Mouse (Mus musculus): Measurements from ENCODE around the gene Pcsk1n. TPM values are rescaled to one million over a fixed set of nuclear protein-coding genes. Genes with fewer than 3 reads are reported as not detected.
"Not testable (repeated sequence)": the region's sequence is repeated elsewhere in the genome, so short reads cannot be mapped to it uniquely, and the experiment has no call there.

Gene Pcsk1n
- 10 to 100 TPM; 48.9 to 64.9 TPM for total RNA-seq (2021)
- long read RNA-seq, experiment 1, transcript Pcsk1n-201 (3 exons, 2,193 nt) = major isoform, 74 of 77 reads
- long read RNA-seq, experiment 1, partial matches to known transcripts = 0 of 77 reads
- long read RNA-seq, experiment 1, other reads (novel, unspliced or antisense) = 3 of 77 reads
- long read RNA-seq, experiment 2, transcript Pcsk1n-201 (3 exons, 2,193 nt) = major isoform, 123 of 142 reads
- long read RNA-seq, experiment 2, partial matches to known transcripts = 17 of 142 reads
- long read RNA-seq, experiment 2, other reads (novel, unspliced or antisense) = 2 of 142 reads

DNA sequence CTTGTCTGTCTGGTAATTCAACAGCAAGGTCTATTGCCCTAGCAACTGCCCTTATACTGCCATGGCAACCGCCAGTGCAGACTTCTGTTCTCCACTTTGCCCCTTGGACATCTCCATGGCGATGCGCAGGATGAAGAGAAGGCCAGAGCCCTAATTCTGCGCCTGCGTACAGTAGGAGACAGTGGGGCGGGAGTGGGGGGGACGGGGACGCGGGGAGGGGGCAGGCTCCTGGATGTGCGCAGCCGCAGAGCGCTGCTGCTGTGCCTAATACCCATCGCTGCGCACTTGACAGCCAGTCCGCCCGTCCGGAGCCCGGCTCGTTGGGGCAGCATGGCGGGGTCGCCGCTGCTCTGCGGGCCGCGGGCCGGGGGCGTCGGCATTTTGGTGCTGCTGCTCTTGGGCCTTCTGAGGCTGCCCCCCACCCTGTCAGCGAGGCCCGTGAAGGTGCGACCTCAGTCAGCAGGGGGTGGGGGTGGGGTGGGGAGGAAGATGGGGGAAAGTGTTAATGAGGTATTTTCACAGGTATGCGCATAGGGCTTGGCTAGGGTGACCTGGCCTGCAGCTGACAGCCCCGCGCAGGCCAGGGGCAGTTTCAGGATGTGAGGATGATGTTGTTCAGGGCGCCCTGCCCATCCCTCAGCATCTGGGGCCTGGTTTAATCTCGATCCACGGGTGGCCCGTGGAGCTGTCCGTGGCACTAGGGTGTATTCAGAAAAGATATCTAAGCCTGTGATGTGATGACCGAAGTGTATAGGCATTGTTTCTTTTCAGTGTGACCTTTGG is at the start of gene Pcsk1n:
Gene Pcsk1n (plus strand): TSS at position 222 of the 783 bp plus-strand sequence.
- no peak for DNase-seq (ENCODE audit: low spot score in 2 of 2)

DNA sequence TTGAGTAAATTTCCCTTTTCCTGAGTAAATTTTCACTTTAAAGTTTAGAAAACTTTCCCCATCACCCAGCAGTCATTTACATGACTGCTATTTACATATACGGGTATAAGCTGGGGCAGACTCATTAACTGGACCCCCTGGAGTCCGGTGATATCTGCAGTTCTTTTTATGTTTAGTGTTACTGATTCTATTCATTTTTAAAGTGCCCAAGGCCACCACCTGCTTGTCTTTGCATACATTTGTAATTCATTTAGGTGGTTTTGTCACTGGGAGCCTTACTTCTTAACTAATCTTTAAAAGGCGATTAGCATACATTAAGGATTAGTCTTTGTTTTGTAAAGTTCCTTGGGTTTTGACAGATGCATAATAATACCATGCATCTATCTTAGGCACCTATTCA is 49.8 kb upstream of the Pcsk1n start:
- DNase-seq (ENCODE audit: low spot score in 2 of 2) = no peak

DNA sequence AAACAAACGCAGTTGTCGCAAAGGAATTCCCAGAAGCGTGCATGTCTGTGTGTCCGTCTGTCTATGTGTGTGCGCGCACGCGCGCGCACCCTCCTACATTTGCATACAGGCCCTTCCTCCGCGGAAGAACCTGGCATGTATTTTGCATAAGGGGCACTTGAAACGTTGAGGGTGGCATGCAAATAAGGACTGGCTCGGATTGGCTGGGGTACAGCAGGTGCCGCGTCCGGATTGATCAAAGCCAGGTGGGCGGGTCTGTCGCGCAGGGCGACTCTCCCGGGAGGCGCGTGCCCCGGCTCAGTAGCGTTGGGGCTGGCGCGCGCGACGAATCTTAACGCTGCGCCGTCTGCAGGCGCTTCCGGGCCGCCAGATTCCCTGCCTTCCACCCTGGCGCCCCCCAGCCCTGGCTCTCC is 41.6 kb upstream of the Pcsk1n start, which contains the start of gene Pim2:
Gene Pim2 (plus strand): TSS at position 256 of the 413 bp plus-strand sequence.
- DNase-seq (ENCODE audit: low spot score in 2 of 2) = peak; percentile 63 to 71

DNA sequence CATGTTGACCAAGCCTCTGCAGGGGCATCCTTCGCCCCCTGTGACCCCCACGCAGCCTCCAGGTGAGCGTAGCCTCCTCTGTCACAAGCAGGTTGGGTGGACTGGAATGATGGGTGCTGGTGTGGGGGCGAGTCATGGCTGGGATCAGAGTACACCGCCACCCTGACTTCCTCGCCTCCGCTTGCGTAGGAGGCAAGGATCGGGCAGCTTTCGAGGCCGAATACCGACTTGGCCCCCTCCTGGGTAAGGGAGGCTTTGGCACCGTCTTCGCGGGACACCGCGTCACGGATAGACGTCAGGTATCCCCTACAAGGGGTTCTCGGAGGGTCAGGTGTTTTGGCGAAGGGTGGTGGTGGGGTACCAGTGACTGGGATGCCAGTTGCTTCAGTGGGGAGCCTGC is 41.1 kb upstream of the Pcsk1n start:
- DNase-seq (ENCODE audit: low spot score in 2 of 2) = peak in 1 of 2 experiments; percentile 17

DNA sequence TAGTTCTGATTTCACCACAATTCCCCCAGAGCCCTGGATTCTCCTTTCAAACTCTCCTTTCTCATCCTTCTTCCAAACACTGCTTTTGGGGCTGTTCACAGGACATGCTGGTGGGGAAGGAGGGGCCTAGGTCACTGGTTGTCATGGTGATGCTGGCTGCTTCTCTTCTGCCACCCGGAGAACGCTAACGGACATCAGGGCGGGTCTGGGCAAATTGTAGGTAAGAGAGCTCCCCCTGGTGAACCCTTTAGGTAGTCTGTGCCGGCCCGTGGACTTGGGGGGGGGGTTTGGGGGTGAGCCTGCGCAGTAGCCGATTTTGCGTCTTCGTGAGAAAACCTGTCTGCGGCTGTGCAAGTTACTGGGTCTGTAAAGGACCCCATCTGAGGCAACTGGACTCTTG is 39.8 kb upstream of the Pcsk1n start:
- peak in 1 of 2 experiments; percentile 32 for DNase-seq (ENCODE audit: low spot score in 2 of 2)

DNA sequence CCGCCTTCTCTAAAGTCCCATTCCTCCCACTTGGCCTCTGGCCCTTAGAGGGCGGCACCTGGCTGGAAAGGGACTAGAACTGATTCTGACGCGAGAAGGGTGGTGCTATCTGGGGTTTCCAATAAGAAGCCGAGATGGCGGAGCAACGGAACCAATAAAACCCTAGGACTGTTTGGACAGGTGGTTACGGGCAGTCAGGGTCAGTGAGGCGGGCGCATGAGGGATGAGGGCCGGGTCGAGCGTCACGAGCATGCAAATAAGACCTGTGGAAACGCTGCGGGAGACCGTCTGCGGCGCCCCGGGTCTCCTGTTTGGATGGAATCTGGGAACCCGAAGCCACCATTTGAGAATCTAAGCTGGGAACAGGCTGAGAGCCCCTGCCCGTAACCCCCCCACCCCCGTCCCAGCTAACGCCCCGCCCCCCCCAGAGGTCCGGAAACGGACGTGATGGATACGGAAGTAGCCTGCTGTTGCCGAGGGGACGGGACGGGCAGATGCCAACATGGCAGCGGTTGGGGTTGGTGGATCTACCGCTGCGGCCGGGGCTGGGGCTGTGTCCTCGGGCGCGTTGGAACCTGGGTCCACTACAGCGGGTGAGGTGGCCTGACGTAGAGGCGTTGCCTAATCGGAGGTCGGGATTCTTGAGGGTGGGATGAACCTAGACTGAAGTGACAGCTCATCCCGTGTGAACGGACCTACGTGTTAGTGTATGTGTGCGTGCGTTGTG is 35.6 kb upstream of the Pcsk1n start, which contains the start of gene Slc35a2:
Gene Slc35a2 (plus strand): TSS at position 188 of the 727 bp plus-strand sequence.
- DNase-seq (ENCODE audit: low spot score in 2 of 2) = peak; percentile 59 to 68

DNA sequence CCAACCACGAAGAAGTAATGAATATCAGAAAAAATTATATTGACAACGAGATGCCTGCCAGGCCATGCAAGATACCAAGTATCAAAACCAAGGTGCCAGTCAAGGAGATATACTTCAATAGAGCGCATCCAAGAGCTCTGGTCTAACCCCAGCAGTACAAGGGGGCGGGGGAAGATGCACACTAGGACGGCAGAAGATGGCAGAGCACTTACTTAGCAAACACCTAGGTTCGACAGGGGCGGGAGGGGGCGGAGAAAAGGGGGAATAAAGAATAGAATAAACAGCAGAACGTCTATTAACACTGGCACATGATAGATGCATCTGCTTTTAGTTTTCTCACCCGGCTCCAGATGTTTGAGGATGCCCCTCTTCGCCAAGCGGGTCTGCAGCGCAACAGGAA is 21.4 kb upstream of the Pcsk1n start:
- no peak for DNase-seq (ENCODE audit: low spot score in 2 of 2)

DNA sequence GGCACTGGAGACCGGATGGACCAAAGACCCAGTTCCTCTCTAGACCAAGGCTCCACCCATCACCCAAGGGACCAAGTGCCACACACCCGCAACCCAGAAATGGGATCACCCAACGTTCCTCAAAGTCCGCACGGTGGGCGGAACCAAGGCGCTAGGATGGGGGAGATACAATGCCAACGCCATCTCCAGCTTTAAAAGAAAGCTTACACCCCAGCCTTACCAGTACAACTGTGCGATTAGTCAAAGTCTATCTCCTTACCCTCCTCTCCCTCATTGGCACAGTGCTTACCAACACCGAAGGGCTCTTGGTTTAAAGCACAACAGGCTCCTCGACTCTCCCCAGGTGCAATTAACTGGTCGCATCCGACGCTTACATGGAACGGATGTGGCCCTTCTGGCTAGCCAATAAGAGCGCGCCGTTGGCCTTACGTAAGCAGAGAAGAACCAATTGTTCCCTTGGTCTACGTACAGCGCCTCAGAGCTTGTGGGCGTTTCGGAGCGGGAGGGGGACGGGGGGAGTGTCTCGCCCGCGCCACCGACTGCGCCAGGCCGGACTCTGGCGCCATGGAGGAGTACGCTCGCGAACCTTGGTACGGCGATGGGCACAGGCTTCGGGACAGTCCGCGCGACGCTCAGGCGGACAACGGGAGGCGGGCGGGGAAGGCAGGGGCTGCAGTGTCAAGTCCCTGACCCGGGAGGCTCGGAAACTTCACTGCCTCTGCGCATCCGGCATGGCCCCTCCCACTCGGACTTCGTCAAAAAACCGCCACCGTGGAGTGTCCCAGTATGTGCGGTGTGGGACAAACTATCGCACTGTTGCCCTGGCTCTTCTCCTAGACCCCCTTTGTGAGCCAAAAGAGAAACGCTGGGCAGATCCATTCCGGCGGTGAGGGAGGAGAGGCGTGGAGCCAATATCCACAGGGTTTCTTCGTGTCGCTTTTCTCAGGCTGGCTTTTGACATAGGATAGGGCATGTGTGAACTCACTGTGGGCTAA is 20.4 kb upstream of the Pcsk1n start, which contains the start of the genes Pqbp1 and Timm17b:
Gene Pqbp1 (minus strand): TSS at position 390 of the 995 bp plus-strand sequence.
Gene Timm17b (plus strand): TSS at position 478 of the 995 bp plus-strand sequence.
- DNase-seq (ENCODE audit: low spot score in 2 of 2) = peak; percentile 67 to 68

DNA sequence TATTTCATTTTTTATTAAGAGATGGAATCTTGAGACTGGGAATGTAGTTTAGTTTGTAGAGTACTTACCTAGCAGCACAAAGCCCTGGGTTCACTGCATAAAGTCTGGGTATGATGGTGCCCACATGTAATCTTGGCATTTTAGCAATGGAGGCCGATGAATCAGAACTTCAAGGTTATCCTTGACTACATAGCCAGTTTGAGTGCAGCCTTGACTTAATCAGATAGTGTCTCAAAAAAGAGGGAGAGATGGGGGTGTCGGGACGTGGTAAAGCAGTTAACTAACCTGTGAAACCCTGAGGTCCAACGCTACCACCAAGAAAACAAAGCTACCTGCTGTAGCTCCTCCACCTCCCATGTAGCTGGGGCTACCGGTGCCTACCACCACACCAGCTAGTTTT is 15.2 kb upstream of the Pcsk1n start:
- DNase-seq (ENCODE audit: low spot score in 2 of 2) = no peak

DNA sequence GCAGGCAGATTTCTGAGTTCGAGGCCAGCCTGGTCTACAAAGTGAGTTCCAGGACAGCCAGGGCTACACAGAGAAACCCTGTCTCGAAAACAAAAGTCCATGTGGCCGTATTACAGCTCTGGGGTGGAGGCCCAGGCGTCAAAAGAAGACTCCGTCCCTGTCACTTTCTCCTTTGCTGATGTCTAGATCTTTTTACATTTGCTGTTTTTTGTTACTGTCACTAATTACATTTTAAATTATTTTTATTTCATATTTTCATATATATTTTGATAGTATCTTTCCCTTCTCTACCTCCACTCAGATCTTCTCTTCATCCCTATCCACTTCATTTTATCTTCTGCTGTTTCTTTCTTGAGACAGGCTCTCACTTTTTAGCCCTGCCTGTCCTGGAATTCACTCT is 11.9 kb upstream of the Pcsk1n start, which contains the start of gene Gm10491:
Gene Gm10491 (minus strand): TSS at position 101 of the 400 bp plus-strand sequence.
- no peak for DNase-seq (ENCODE audit: low spot score in 2 of 2)

DNA sequence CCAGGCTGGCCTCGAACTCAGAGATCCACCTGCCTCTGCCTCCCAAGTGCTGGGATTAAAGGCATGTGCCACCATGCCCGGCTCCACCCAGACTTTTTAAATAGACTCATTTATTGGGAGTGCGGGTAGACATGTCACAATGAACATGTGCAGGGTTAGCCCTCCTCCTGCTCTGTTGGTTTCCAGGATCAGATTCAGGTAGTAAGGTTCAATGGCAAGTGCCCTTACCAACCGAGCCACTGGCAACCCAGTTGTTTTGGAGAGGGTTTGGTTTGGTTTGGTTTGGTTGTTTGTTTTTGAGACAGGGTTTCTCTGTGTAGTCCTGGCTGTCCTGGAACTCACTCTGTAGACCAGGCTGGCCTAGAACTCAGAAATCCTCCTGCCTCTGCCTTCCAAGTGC is 10.4 kb upstream of the Pcsk1n start, which contains the start of gene Gm10490:
Gene Gm10490 (plus strand): TSS at position 301 of the 400 bp plus-strand sequence.
- not testable (repeated sequence) for DNase-seq (ENCODE audit: low spot score in 2 of 2)

DNA sequence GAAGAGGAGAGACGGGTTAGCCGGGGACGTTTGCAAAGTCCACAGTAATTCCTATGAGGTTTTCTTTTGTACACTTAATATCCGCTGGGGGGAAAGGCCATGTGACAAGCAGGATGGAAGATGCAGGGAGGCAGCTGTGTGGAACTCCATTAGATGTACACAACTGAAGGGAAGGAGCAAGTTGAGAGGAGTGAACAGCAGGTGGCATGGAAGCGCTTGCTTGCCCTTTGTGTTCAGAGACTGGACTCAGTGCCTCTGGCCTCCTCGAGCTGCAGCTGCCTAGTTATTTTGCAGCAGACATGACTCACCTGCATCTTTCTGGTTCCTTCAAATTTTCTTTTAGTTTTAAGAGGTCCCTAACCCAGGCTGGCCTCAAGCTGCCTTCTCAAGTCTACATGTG is 9.1 kb upstream of the Pcsk1n start:
- DNase-seq (ENCODE audit: low spot score in 2 of 2) = no peak

DNA sequence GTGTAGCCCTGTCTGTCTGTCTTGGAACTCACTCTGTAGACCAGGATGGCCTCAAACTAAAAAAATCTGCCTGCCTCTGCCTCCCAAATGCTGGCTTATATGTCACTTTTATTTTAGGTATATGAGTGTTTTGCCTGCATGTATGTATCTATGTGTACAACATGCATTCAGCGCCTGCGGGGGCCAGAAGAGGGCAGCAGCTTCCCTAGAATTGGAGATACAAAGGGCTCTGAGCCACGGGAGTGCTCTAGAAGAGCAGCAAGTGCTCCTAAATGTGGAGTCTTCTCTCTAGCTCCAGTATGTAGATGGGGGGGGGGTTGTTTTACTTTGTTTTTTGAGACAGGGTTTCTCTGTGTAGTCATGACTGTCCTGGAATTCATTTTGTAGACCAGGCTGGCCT is 4.0 kb upstream of the Pcsk1n start:
- DNase-seq (ENCODE audit: low spot score in 2 of 2) = not testable (repeated sequence)

DNA sequence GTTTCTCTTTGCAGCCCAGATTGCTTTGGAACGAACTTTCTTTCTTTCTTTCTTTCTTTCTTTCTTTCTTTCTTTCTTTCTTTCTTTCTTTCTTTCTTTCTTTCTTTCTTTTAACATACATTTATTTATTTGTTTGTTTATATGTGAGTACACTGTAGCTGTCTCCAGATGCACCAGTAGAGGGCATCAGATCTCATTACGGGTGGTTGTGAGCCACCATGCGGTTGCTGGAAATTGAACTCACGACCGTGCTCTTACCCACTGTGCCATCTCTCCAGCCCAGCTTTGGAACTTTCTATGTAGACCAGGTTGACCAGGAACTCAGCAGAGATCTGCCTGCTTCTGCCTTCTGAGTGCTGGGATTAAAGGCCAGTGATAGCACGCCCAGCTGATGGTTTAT is 1.7 kb upstream of the Pcsk1n start:
- DNase-seq (ENCODE audit: low spot score in 2 of 2) = not testable (repeated sequence)

DNA sequence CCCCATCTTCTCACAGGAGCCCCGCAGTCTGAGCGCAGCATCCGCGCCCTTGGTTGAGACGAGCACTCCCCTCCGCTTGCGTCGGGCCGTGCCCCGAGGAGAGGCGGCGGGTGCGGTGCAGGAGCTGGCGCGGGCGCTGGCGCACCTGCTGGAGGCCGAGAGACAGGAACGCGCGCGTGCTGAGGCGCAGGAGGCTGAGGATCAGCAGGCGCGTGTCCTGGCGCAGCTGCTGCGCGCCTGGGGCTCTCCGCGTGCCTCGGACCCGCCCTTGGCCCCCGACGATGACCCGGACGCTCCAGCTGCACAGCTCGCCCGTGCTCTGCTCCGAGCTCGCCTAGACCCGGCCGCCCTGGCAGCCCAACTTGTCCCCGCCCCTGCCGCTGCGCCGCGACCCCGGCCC is 2.4 kb downstream of the Pcsk1n start:
- no peak for DNase-seq (ENCODE audit: low spot score in 2 of 2)

DNA sequence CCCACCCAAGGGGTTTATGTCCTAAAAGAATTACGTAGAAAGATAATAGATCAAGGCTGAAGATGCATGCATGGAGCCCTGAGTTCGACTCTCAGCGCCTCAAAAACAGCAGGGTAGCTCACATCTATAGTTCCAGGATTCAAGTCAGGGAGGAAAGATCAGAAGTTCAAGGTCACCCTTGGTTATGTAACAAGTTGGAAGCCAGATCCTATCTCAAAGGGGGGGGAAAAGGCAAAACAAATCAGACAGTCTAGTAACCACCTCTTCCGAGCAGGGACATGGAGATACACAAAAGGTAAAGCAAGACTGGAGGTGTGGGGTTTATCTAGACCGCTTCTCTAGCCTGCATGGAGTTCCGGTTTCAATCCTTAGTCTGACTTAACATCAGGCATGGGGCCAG is 6.6 kb downstream of the Pcsk1n start:
- DNase-seq (ENCODE audit: low spot score in 2 of 2) = no peak

DNA sequence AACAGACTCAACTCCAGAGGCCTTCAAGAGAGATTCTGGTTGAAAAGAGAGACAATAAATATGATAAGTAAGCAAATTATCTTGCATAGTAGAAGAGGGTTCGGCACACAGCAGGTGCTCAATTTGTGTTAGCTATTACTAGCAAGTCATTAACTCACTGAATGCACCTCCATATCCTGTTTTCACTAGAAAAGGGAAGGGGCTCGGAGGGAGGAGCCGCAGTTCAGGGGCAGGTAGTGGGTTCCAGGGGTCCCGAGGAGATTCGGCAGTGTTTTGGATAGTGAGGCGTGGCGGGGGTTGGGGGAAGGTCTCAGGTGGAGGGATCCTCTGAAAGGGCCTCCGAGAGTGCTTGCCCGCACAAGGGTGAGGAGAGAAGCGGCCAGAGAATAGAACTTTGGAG is 7.5 kb downstream of the Pcsk1n start:
- no peak for DNase-seq (ENCODE audit: low spot score in 2 of 2)

DNA sequence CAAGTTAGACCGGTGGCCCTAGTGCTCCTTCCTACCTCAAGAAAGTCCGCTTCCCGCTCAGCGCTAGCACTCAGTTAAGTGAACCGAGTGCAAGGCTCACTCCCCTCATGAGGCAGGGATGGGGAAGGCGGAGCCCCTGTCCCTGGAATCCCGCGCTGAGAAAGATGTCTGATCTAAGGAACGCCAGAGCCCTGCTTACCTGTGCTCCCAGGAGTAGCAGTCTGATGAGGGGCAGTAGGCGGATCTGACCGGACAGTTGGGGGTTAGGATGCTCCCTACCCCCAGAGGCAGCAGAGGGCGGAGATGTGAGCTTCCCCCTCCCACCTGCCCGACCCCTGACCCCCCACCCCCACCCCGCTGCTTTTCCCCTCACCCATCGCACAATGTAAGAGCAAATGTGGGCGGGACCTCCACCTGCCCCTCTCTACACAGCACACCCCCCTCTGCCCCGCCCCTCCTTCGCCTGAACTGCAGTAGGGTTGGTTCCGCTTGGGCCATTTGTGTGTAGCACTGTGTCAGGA is 8.7 kb downstream of the Pcsk1n start, which contains the start of gene Eras:
Gene Eras (minus strand): TSS at position 338 of the 521 bp plus-strand sequence.
- no peak for DNase-seq (ENCODE audit: low spot score in 2 of 2)

DNA sequence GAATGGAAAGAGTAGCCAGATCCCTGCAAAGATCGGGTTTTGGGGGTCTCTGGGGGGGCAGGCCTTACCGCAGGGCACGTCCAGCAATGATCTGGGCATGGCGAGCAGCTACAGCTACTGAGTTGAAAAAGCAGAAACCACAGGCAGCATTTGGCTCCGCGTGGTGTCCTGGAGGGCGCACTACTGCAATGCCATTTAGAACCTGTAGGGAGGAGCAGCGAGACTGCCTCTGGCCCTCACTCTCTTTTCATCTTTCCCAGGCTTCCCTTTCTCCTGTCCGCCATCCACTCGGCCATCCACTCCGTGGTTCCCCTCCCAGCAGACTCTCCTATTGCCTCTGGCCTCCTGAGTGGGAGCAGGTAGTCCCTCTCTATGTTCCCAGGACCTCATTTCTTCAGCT is 17.3 kb downstream of the Pcsk1n start:
- DNase-seq (ENCODE audit: low spot score in 2 of 2) = no peak

DNA sequence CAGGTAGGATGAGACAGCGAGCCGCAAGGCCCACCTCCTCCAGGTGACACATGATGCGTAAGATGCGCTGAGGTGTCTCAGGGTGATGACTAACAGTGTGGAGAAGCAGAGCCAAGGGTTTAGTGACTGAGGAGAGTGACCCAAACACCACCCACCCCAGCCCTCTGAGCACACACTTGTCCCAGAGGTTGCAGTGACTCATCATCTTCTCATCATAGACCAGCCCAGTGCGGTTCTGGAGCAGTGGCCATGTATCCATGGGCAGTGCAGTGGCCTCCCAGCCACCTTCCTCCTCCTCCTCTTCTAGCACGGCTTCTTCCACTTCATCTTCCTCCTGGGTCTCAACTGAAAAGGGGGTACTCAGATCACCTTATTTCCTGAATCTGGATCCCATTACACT is 18.0 kb downstream of the Pcsk1n start:
- DNase-seq (ENCODE audit: low spot score in 2 of 2) = no peak
